Mouse (Mus musculus): ENCODE results near the gene Cd36. TPM values are rescaled to one million over a fixed set of nuclear protein-coding genes. Genes with fewer than 3 reads are reported as not detected.
A peak's percentile ranks its signal among the peaks of the same experiment; 100 is the strongest.

Cd36 gene
- total RNA-seq, 1 experiment from 2014 or later = 21.4 TPM

- no peak for ATAC-seq (ENCODE audit: extremely low read depth, insufficient number of reproducible peaks, low FRiP score, poor library complexity, severe bottlenecking)
These were observed 59.7 kb downstream of the Cd36 start for GRCm38 (mm10) chr5:17828713-17829544.

GRCm38 (mm10) chr5:17821395-17821794 is 67.2 kb downstream of the Cd36 start:
- no peak for ATAC-seq (ENCODE audit: extremely low read depth, insufficient number of reproducible peaks, low FRiP score, poor library complexity, severe bottlenecking)

GRCm38 (mm10) chr5:17820239-17820999 is 68.2 kb downstream of the Cd36 start:
- no peak for ATAC-seq (ENCODE audit: extremely low read depth, insufficient number of reproducible peaks, low FRiP score, poor library complexity, severe bottlenecking)

GRCm38 (mm10) chr5:17816170-17816569 is 72.4 kb downstream of the Cd36 start:
- ATAC-seq (ENCODE audit: extremely low read depth, insufficient number of reproducible peaks, low FRiP score, poor library complexity, severe bottlenecking) = peak; percentile 44; the same call in 1 of the 2 replicates

GRCm38 (mm10) chr5:17810336-17810735 is 78.3 kb downstream of the Cd36 start:
- no peak for ATAC-seq (ENCODE audit: extremely low read depth, insufficient number of reproducible peaks, low FRiP score, poor library complexity, severe bottlenecking)

GRCm38 (mm10) chr5:17806774-17807377 is 81.7 kb downstream of the Cd36 start:
- ATAC-seq (ENCODE audit: extremely low read depth, insufficient number of reproducible peaks, low FRiP score, poor library complexity, severe bottlenecking) = no peak

- 0 out of 2 replicates have a peak, but pooled peaks have one; percentile 41 for ATAC-seq (ENCODE audit: extremely low read depth, insufficient number of reproducible peaks, low FRiP score, poor library complexity, severe bottlenecking)
These were observed 112.0 kb downstream of the Cd36 start for GRCm38 (mm10) chr5:17776571-17776970.

- ATAC-seq (ENCODE audit: extremely low read depth, insufficient number of reproducible peaks, low FRiP score, poor library complexity, severe bottlenecking) = no peak
These were observed 118.3 kb downstream of the Cd36 start for GRCm38 (mm10) chr5:17770328-17770727.

- no peak for ATAC-seq (ENCODE audit: extremely low read depth, insufficient number of reproducible peaks, low FRiP score, poor library complexity, severe bottlenecking)
These were observed 122.5 kb downstream of the Cd36 start for GRCm38 (mm10) chr5:17766006-17766677.

- ATAC-seq (ENCODE audit: extremely low read depth, insufficient number of reproducible peaks, low FRiP score, poor library complexity, severe bottlenecking) = no peak
These were observed 135.1 kb downstream of the Cd36 start for GRCm38 (mm10) chr5:17753471-17754005.

GRCm38 (mm10) chr5:17748293-17748692 is 140.3 kb downstream of the Cd36 start:
- no peak for ATAC-seq (ENCODE audit: extremely low read depth, insufficient number of reproducible peaks, low FRiP score, poor library complexity, severe bottlenecking)

- no peak for ATAC-seq (ENCODE audit: extremely low read depth, insufficient number of reproducible peaks, low FRiP score, poor library complexity, severe bottlenecking)
These were observed 141.5 kb downstream of the Cd36 start for GRCm38 (mm10) chr5:17747143-17747542.

GRCm38 (mm10) chr5:17746520-17746919 is 142.1 kb downstream of the Cd36 start:
- no peak for ATAC-seq (ENCODE audit: extremely low read depth, insufficient number of reproducible peaks, low FRiP score, poor library complexity, severe bottlenecking)

- ATAC-seq (ENCODE audit: extremely low read depth, insufficient number of reproducible peaks, low FRiP score, poor library complexity, severe bottlenecking) = no peak
These were observed 148.8 kb downstream of the Cd36 start for GRCm38 (mm10) chr5:17739805-17740204.

Other genes starting within 250 kb of the Cd36 start
- not detected in 2 replicates for gene Gnat3, start 73.7 kb upstream of the Cd36 start, total RNA-seq (2017)

All from neutrophil, adult 5-6 weeks (primary cell).